Mouse (Mus musculus): Measurements from ENCODE around the gene Plch2. TPM values are rescaled to one million over a fixed set of nuclear protein-coding genes. Genes with fewer than 3 reads are reported as not detected.
"Not testable (repeated sequence)": the region's sequence is repeated elsewhere in the genome, so short reads cannot be mapped to it uniquely, and the experiment has no call there.

The Plch2 gene
- polyA plus RNA-seq, 1 experiment from 2014 or later = 9.0 TPM

GRCm38 (mm10) chr4:155086108-155087024 is 29.8 kb upstream of the Plch2 start, which contains the start of the genes Rer1 and Morn1:
Rer1 (minus strand) TSS chr4:155086382.
Morn1 (plus strand) TSS chr4:155086577.
- H3K4me3 ChIP-seq (replicated peaks) = peak within 1 kb of the TSS; percentile 91
- H3K4me1 ChIP-seq (replicated peaks) = peaks cover 35% of the 10 kb centered on the region
- peak within 1 kb of the TSS; percentile 92 for H3K9ac ChIP-seq (replicated peaks)
- peak; percentile 97 for ATAC-seq
- H3K27ac ChIP-seq = peak within 1 kb of the TSS; percentile 93
- WGBS = under 1% methylated on average over 74 of the region's 85 CpGs
- H3K9me3 ChIP-seq = no peaks in the 10 kb centered on the region
- H3K36me3 ChIP-seq = peaks cover 37% of the 10 kb centered on the region
- H3K27me3 ChIP-seq = no peaks in the 10 kb centered on the region
- H3K4me2 ChIP-seq (replicated peaks) = peak within 1 kb of the TSS; percentile 98

- Histone ChIP-seq H3K36me3 (peaks cover 37% of the 10 kb centered on the region), H3K9ac (replicated peaks) (peak overlapping the region; percentile 92), H3K4me1 (replicated peaks) (peaks cover 35% of the 10 kb centered on the region), H3K27me3 (no peaks in the 10 kb centered on the region), H3K27ac (peak overlapping the region; percentile 93), H3K4me3 (replicated peaks) (peak overlapping the region; percentile 91), H3K4me2 (replicated peaks) (peak overlapping the region; percentile 92), H3K9me3 (no peaks in the 10 kb centered on the region)
- 7% methylated on average over 35 of the region's 35 CpGs for WGBS
- ATAC-seq = no peak; the same call in 1 of the 2 replicates
Measured at GRCm38 (mm10) chr4:155085206-155086107, 28.9 kb upstream of the Plch2 start.

- no peak overlapping the region for H3K4me3 ChIP-seq (replicated peaks)
- no peak for ATAC-seq
- H3K9ac ChIP-seq (replicated peaks) = 0 out of 2 replicates have a peak overlapping the region, but pooled peaks have one; percentile 92
Measured at GRCm38 (mm10) chr4:155084351-155084750, 27.8 kb upstream of the Plch2 start.

GRCm38 (mm10) chr4:155083553-155083952 is 27.0 kb upstream of the Plch2 start:
- Histone ChIP-seq H3K27ac (no peak overlapping the region), H3K9me3 (no peaks in the 10 kb centered on the region), H3K36me3 (peaks cover 42% of the 10 kb centered on the region), H3K4me2 (replicated peaks) (no peak overlapping the region), H3K9ac (replicated peaks) (0 out of 2 replicates have a peak overlapping the region, but pooled peaks have one; percentile 16), H3K27me3 (no peaks in the 10 kb centered on the region), H3K4me1 (replicated peaks) (peaks cover 35% of the 10 kb centered on the region), H3K4me3 (replicated peaks) (no peak overlapping the region)
- WGBS = 94% methylated on average over 4 of the region's 4 CpGs
- ATAC-seq = no peak

More at GRCm38 (mm10) chr4:155084351-155084750, 27.8 kb upstream of the Plch2 start:
- H3K9me3 ChIP-seq = no peaks in the 10 kb centered on the region
- H3K36me3 ChIP-seq = peaks cover 41% of the 10 kb centered on the region
- 93% methylated on average over 7 of the region's 7 CpGs for WGBS
- peaks cover 35% of the 10 kb centered on the region for H3K4me1 ChIP-seq (replicated peaks)
- H3K27me3 ChIP-seq = no peaks in the 10 kb centered on the region
- H3K27ac ChIP-seq = no peak overlapping the region
- peak overlapping the region; percentile 92; the same call in 1 of the 2 replicates for H3K4me2 ChIP-seq (replicated peaks)

GRCm38 (mm10) chr4:155079666-155080065 is 23.1 kb upstream of the Plch2 start:
- Histone ChIP-seq H3K27ac (no peak overlapping the region), H3K4me1 (replicated peaks) (peaks cover 17% of the 10 kb centered on the region), H3K4me2 (replicated peaks) (no peak overlapping the region), H3K36me3 (peaks cover 78% of the 10 kb centered on the region), H3K27me3 (no peaks in the 10 kb centered on the region), H3K4me3 (replicated peaks) (no peak overlapping the region), H3K9me3 (no peaks in the 10 kb centered on the region), H3K9ac (replicated peaks) (no peak overlapping the region)
- ATAC-seq = no peak
- 94% methylated on average over 6 of the region's 6 CpGs for WGBS

GRCm38 (mm10) chr4:155078808-155079207 is 22.2 kb upstream of the Plch2 start:
- H3K27me3 ChIP-seq; H3K27ac ChIP-seq; ATAC-seq; H3K9me3 ChIP-seq; H3K4me1 ChIP-seq (replicated peaks); H3K9ac ChIP-seq (replicated peaks); H3K4me2 ChIP-seq (replicated peaks); H3K4me3 ChIP-seq (replicated peaks): not testable (repeated sequence)
- peaks cover 87% of the 10 kb centered on the region for H3K36me3 ChIP-seq
- WGBS = 89% methylated on average over 10 of the region's 10 CpGs

GRCm38 (mm10) chr4:155076677-155077076 is 20.1 kb upstream of the Plch2 start:
- no peaks in the 10 kb centered on the region for H3K4me1 ChIP-seq (replicated peaks)
- no peak overlapping the region for H3K9ac ChIP-seq (replicated peaks)
- no peak overlapping the region for H3K27ac ChIP-seq
- peaks cover 92% of the 10 kb centered on the region for H3K36me3 ChIP-seq
- ATAC-seq = no peak
- no peaks in the 10 kb centered on the region for H3K9me3 ChIP-seq
- 94% methylated on average over 9 of the region's 9 CpGs for WGBS
- no peaks in the 10 kb centered on the region for H3K27me3 ChIP-seq
- no peak overlapping the region for H3K4me3 ChIP-seq (replicated peaks)
- no peak overlapping the region for H3K4me2 ChIP-seq (replicated peaks)

- Histone ChIP-seq H3K4me3 (replicated peaks) (no peak overlapping the region), H3K27me3 (no peaks in the 10 kb centered on the region), H3K4me1 (replicated peaks) (no peaks in the 10 kb centered on the region), H3K9ac (replicated peaks) (no peak overlapping the region), H3K9me3 (no peaks in the 10 kb centered on the region), H3K36me3 (peaks cover 94% of the 10 kb centered on the region), H3K4me2 (replicated peaks) (no peak overlapping the region), H3K27ac (no peak overlapping the region)
- no peak for ATAC-seq
- WGBS = 94% methylated on average over 2 of the region's 2 CpGs
Measured at GRCm38 (mm10) chr4:155075813-155076212, 19.2 kb upstream of the Plch2 start.

- ATAC-seq = no peak
- H3K4me1 ChIP-seq (replicated peaks) = no peaks in the 10 kb centered on the region
- no peak overlapping the region for H3K27ac ChIP-seq
- no peak overlapping the region for H3K4me3 ChIP-seq (replicated peaks)
- H3K27me3 ChIP-seq = no peaks in the 10 kb centered on the region
- no peaks in the 10 kb centered on the region for H3K9me3 ChIP-seq
- no peak overlapping the region for H3K4me2 ChIP-seq (replicated peaks)
- peaks cover 95% of the 10 kb centered on the region for H3K36me3 ChIP-seq
- H3K9ac ChIP-seq (replicated peaks) = no peak overlapping the region
- WGBS = 89% methylated on average over 9 of the region's 9 CpGs
Measured at GRCm38 (mm10) chr4:155075137-155075536, 18.6 kb upstream of the Plch2 start.

- WGBS = 87% methylated on average over 9 of the region's 9 CpGs
- Histone ChIP-seq H3K27ac (no peak overlapping the region), H3K4me2 (replicated peaks) (no peak overlapping the region), H3K4me1 (replicated peaks) (no peaks in the 10 kb centered on the region), H3K9me3 (no peaks in the 10 kb centered on the region), H3K36me3 (peaks cover 95% of the 10 kb centered on the region), H3K4me3 (replicated peaks) (no peak overlapping the region), H3K27me3 (no peaks in the 10 kb centered on the region), H3K9ac (replicated peaks) (no peak overlapping the region)
- ATAC-seq = no peak
Measured at GRCm38 (mm10) chr4:155074418-155074817, 17.8 kb upstream of the Plch2 start.

GRCm38 (mm10) chr4:155070921-155071320 is 14.3 kb upstream of the Plch2 start:
- no peaks in the 10 kb centered on the region for H3K9me3 ChIP-seq
- no peak overlapping the region for H3K4me3 ChIP-seq (replicated peaks)
- H3K4me1 ChIP-seq (replicated peaks) = peaks cover 20% of the 10 kb centered on the region
- H3K36me3 ChIP-seq = peaks cover 75% of the 10 kb centered on the region
- no peak overlapping the region for H3K27ac ChIP-seq
- ATAC-seq = no peak
- 94% methylated on average over 5 of the region's 5 CpGs for WGBS
- no peak overlapping the region for H3K9ac ChIP-seq (replicated peaks)
- H3K4me2 ChIP-seq (replicated peaks) = no peak overlapping the region
- no peaks in the 10 kb centered on the region for H3K27me3 ChIP-seq
